In the genomic region with DNA sequence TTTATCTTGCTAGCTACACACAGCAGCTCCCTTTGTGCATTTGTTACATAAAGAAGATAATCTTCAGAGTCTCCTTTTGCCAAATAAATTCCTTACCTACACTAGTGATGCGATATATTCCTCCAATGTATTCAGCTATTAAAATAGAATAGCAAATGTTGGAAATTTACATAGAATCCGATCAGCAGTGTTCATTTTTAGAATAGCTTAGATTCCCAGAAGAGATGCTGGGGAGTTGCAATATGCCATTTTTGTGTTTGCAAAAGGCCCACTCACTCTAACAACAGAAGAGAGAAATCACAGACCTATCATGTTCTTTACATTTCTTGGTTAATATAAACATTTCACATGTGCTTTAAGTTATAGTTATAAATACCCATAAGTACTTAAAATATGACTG, we compare ENCODE assay signal across 17 mouse cellular contexts.
A peak's percentile ranks its signal among the peaks of the same experiment; 100 is the strongest.
DNase-seq lines count a peak whose midpoint lies in the region; ATAC-seq lines count a peak whose summit lies in the region.
"Had no signal": no experiment of that assay in that cellular context is flagged by ENCODE, and none has a peak within 500 bp of the region (broad histone marks: within the 10 kb centered on the region; RNA-seq: fewer than 3 reads in every experiment).

No protein-coding gene starts in this region.

- DNase-seq in frontal cortex, postnatal 10 days (ENCODE audit: low spot score in 2 of 2) = no peak
- peak; percentile 9 for DNase-seq in left cerebral cortex, adult 11 months (ENCODE audit: low spot score)
- DNase-seq in left cerebral cortex, adult 18-20 months (ENCODE audit: low spot score in 2 of 2) = no peak
- peak; percentile 66 for DNase-seq in brain, adult 2 months (ENCODE audit: low read depth, low spot score)
- DNase-seq in heart, adult 8-10 months (ENCODE audit: low spot score) = no peak
- DNase-seq: adrenal gland, adult 8-10 months; adrenal gland, postnatal 25 days; cerebellum, adult 11 months; cerebellum, adult 2 months; cerebellum, adult 9-11 months; cerebellum, postnatal 25 days; forebrain, postnatal 0 days; gastrocnemius, postnatal 25 days; heart, adult 2 months had no signal

- peak; percentile 95 for ATAC-seq in frontal cortex, adult (ENCODE audit: low TSS enrichment)
- ATAC-seq: activated CD4-positive, CD25-positive, alpha-beta regulatory T cell, adult 4 months; forebrain, embryonic 14.5 days; forebrain, postnatal 0 days had no signal

Comparison
In these comparisons a context has a peak if more than half of its experiments do, and no peak if none do; other contexts are left out.
1. DNase-seq: peak in left cerebral cortex, adult 11 months (single experiment) and brain, adult 2 months (single experiment); none in frontal cortex, postnatal 10 days (0 of 2), left cerebral cortex, adult 18-20 months (0 of 2) and heart, adult 8-10 months (single experiment).